Mouse (Mus musculus): ENCODE measurements at regions not wholly inside any gene's neighbourhood (a gene's known extent, or its start where the extent isn't known, plus 50 kb on each side); places are given as distances from the start of the nearest gene placed in this dataset.

DNA sequence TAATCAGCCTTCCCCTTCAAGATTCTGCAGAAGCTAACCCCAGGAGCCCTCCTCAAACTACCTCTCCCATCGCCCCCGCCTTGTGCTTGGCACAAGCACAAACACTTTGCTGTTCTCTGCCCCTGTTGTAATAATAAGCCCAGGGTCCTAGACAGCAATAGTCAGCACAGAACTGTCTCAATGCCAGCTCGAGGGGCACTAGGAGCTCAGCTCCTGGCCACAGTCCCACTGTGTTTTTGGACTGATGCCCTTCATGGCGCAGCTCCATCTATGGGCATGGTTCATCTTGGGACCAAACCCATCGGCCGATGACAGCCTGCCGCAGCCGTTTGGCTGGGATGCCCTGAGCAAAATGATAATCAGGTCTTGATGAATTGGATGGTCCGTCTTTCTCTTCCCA is 165.5 kb upstream of the Egflam start:
- 84% methylated on average over 9 of the region's 9 CpGs for WGBS
- H3K36me3 ChIP-seq (ENCODE audit: control insufficient read depth, insufficient read depth), result no peaks in the 10 kb centered on the region
- no peak overlapping the region for H3K27ac ChIP-seq (ENCODE audit: low read depth, low read length)
- no peak overlapping the region for H3K4me3 ChIP-seq (ENCODE audit: low read depth, low read length)
- ATAC-seq, result no peak
- TF ChIP-seq CTCF (IDR thresholded peaks at IDR 0.05; ENCODE audit: low read depth), result no peak
- H3K27me3 ChIP-seq (replicated peaks; ENCODE audit: control insufficient read depth, insufficient read depth, low read length), result no peaks in the 10 kb centered on the region
- H3K9ac ChIP-seq (ENCODE audit: low read depth, low read length), result no peak overlapping the region
- no peaks in the 10 kb centered on the region for H3K9me3 ChIP-seq (ENCODE audit: control insufficient read depth)
- no peaks in the 10 kb centered on the region for H3K4me1 ChIP-seq (replicated peaks; ENCODE audit: control insufficient read depth, insufficient read depth, low read length)
- H3K4me2 ChIP-seq (replicated peaks; ENCODE audit: low read depth), result no peak overlapping the region

DNA sequence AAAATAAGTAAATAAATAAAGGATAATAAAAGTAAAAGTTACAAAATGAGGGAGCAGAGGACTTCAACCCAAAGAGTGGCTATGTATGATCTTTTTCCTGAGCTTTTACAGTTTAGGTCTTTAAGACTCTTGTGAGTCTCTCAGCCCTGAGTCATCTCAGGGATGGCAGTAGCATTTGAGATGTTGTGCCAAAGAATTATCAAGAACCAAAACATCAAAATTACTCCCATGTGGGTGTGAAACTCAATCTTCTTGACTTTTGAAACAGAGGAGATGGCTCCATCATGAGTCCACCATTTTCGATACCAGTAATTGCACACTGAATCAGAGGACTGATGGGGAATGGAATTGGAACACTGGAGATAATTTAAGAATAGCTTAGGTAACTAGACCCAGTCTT is 174.0 kb upstream of the Egflam start:
- Histone ChIP-seq H3K4me2 (replicated peaks; ENCODE audit: low read depth) (no peak overlapping the region), H3K9me3 (ENCODE audit: control insufficient read depth) (no peaks in the 10 kb centered on the region), H3K36me3 (ENCODE audit: control insufficient read depth, insufficient read depth) (no peaks in the 10 kb centered on the region), H3K27ac (ENCODE audit: low read depth, low read length) (no peak overlapping the region), H3K4me3 (ENCODE audit: low read depth, low read length) (no peak overlapping the region), H3K4me1 (replicated peaks; ENCODE audit: control insufficient read depth, insufficient read depth, low read length) (no peaks in the 10 kb centered on the region), H3K27me3 (replicated peaks; ENCODE audit: control insufficient read depth, insufficient read depth, low read length) (no peaks in the 10 kb centered on the region), H3K9ac (ENCODE audit: low read depth, low read length) (no peak overlapping the region)
- TF ChIP-seq CTCF (IDR thresholded peaks at IDR 0.05; ENCODE audit: low read depth), result no peak
- ATAC-seq, result no peak
- WGBS, result 98% methylated on average over 1 of the region's 1 CpGs

DNA sequence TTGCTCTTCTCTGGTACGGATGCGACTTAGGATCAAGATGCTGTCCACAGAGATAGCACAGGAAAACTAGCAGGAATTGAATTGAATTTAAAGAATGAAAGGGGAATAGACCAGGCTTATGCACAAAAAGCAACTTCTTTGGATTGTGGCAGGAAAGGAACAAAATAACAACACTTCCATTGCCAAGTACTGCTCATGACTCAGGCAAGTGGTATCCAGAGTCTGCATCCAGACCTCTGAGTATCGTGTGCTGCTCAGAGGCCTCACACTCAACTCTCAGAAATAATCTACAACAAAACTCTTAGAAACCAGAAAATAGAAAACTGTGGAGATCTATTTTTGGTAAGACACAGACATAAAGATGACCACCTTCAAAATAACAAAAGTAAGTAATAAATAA is 176.1 kb upstream of the Egflam start:
- Histone ChIP-seq H3K4me1 (replicated peaks; ENCODE audit: control insufficient read depth, insufficient read depth, low read length) (no peaks in the 10 kb centered on the region), H3K27me3 (replicated peaks; ENCODE audit: control insufficient read depth, insufficient read depth, low read length) (no peaks in the 10 kb centered on the region), H3K27ac (ENCODE audit: low read depth, low read length) (no peak overlapping the region), H3K9ac (ENCODE audit: low read depth, low read length) (no peak overlapping the region), H3K36me3 (ENCODE audit: control insufficient read depth, insufficient read depth) (no peaks in the 10 kb centered on the region), H3K9me3 (ENCODE audit: control insufficient read depth) (no peaks in the 10 kb centered on the region), H3K4me3 (ENCODE audit: low read depth, low read length) (no peak overlapping the region), H3K4me2 (replicated peaks; ENCODE audit: low read depth) (no peak overlapping the region)
- 69% methylated on average over 3 of the region's 3 CpGs for WGBS
- ATAC-seq, result no peak
- no peak for TF ChIP-seq CTCF (IDR thresholded peaks at IDR 0.05; ENCODE audit: low read depth)

DNA sequence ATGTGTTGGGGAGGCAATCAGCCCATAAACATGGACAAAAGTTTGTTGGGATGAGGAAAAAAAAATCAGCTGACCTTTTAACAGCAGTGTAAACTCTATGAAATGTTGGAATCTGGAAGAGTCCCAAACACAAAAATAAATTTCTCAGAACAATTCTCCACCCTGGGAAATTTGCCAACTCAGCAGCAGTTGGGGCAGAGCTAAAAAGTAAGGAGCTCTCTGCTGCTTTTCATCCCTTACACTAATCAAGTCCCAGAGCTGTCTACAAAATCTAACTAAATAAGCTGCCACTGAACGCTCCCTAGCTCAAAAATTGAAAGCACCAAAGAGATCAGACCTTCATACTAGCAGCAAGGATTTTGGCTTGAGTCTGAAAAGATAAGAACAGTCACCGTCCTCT is 176.6 kb upstream of the Egflam start:
- H3K27ac ChIP-seq (ENCODE audit: low read depth, low read length), result no peak overlapping the region
- no peak for ATAC-seq
- WGBS, result 54% methylated on average over 2 of the region's 2 CpGs

DNA sequence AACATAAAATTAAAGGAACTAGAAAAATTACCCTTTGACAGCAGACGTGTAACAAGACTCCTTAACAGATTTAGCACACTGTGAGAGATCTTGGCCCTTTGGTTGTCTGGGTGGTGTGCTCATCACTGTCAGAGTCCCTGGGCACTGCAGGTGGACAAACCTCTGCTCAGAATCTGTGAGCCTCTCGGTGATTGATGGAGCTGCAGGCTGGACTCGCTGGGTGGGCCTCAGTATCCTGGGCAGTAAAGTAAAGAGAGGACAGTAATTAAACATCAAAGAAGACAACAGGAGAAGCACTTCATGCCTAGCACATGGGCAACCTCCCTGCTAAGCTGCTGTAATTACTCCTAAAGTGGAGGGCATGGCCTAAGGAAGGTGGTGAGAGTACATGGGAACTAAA is 180.2 kb upstream of the Egflam start:
- no peaks in the 10 kb centered on the region for H3K9me3 ChIP-seq (ENCODE audit: control insufficient read depth)
- no peak overlapping the region for H3K27ac ChIP-seq (ENCODE audit: low read depth, low read length)
- no peak for TF ChIP-seq CTCF (IDR thresholded peaks at IDR 0.05; ENCODE audit: low read depth)
- no peaks in the 10 kb centered on the region for H3K36me3 ChIP-seq (ENCODE audit: control insufficient read depth, insufficient read depth)
- no peaks in the 10 kb centered on the region for H3K4me1 ChIP-seq (replicated peaks; ENCODE audit: control insufficient read depth, insufficient read depth, low read length)
- H3K4me3 ChIP-seq (ENCODE audit: low read depth, low read length), result no peak overlapping the region
- no peak overlapping the region for H3K9ac ChIP-seq (ENCODE audit: low read depth, low read length)
- H3K27me3 ChIP-seq (replicated peaks; ENCODE audit: control insufficient read depth, insufficient read depth, low read length), result no peaks in the 10 kb centered on the region
- H3K4me2 ChIP-seq (replicated peaks; ENCODE audit: low read depth), result no peak overlapping the region
- 48% methylated on average over 3 of the region's 3 CpGs for WGBS
- ATAC-seq, result no peak

More for the DNA sequence above, 176.6 kb upstream of the Egflam start:
- Histone ChIP-seq H3K27me3 (replicated peaks; ENCODE audit: control insufficient read depth, insufficient read depth, low read length) (no peaks in the 10 kb centered on the region), H3K4me1 (replicated peaks; ENCODE audit: control insufficient read depth, insufficient read depth, low read length) (no peaks in the 10 kb centered on the region), H3K4me3 (ENCODE audit: low read depth, low read length) (no peak overlapping the region), H3K4me2 (replicated peaks; ENCODE audit: low read depth) (no peak overlapping the region), H3K9me3 (ENCODE audit: control insufficient read depth) (no peaks in the 10 kb centered on the region), H3K9ac (ENCODE audit: low read depth, low read length) (no peak overlapping the region), H3K36me3 (ENCODE audit: control insufficient read depth, insufficient read depth) (no peaks in the 10 kb centered on the region)
- TF ChIP-seq CTCF (IDR thresholded peaks at IDR 0.05; ENCODE audit: low read depth), result no peak

DNA sequence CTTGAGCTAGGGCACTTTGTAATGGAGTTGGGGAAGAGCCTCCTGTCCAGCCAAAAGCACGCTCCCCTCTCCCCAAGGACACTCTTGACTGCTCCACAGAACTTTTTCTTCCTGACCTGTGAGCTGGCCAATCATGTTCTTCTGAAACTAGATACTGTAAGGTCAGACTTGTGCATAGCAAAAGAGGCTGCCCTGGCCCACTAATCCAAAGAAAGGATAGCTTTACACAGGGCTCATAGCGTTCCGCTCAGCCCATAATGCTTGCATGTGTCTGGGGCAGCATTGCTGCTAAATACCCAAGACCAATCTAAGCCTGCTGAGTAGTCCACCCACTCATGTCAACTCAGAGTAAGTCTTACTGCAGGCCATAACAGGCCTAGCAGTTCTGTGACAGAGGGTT is 189.0 kb upstream of the Egflam start:
- Histone ChIP-seq H3K4me3 (ENCODE audit: low read depth, low read length) (no peak overlapping the region), H3K36me3 (ENCODE audit: control insufficient read depth, insufficient read depth) (no peaks in the 10 kb centered on the region), H3K4me2 (replicated peaks; ENCODE audit: low read depth) (no peak overlapping the region), H3K27me3 (replicated peaks; ENCODE audit: control insufficient read depth, insufficient read depth, low read length) (no peaks in the 10 kb centered on the region), H3K4me1 (replicated peaks; ENCODE audit: control insufficient read depth, insufficient read depth, low read length) (no peaks in the 10 kb centered on the region), H3K9ac (ENCODE audit: low read depth, low read length) (no peak overlapping the region), H3K27ac (ENCODE audit: low read depth, low read length) (no peak overlapping the region), H3K9me3 (ENCODE audit: control insufficient read depth) (no peaks in the 10 kb centered on the region)
- WGBS, result 100% methylated on average over 3 of the region's 3 CpGs
- ATAC-seq, result no peak
- TF ChIP-seq CTCF (IDR thresholded peaks at IDR 0.05; ENCODE audit: low read depth), result no peak

DNA sequence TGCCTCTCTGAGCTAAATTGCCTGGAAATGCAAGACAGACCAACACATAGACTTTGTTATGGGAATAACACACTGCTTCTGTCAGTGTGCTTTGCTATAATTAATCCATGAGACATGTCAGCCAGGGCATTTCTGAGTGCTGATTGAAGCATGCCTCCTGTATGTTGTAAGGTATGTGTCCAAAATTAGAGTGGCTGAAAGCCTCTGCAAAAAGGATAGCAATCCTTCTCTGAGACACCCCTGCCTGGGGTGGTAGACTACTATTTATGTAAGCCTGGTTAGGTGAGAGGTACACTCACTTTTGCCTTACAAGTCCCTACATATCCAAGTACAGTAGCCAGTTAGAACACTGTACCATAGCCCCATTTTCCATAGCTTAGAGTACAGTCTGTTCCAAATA is 193.3 kb upstream of the Egflam start:
- TF ChIP-seq CTCF (IDR thresholded peaks at IDR 0.05; ENCODE audit: low read depth), result no peak
- Histone ChIP-seq H3K27me3 (replicated peaks; ENCODE audit: control insufficient read depth, insufficient read depth, low read length) (no peaks in the 10 kb centered on the region), H3K4me1 (replicated peaks; ENCODE audit: control insufficient read depth, insufficient read depth, low read length) (no peaks in the 10 kb centered on the region), H3K4me3 (ENCODE audit: low read depth, low read length) (no peak overlapping the region), H3K4me2 (replicated peaks; ENCODE audit: low read depth) (no peak overlapping the region), H3K36me3 (ENCODE audit: control insufficient read depth, insufficient read depth) (no peaks in the 10 kb centered on the region), H3K9me3 (ENCODE audit: control insufficient read depth) (no peaks in the 10 kb centered on the region), H3K9ac (ENCODE audit: low read depth, low read length) (no peak overlapping the region), H3K27ac (ENCODE audit: low read depth, low read length) (no peak overlapping the region)
- no peak for ATAC-seq

Data from intestine, postnatal 0 days (tissue).